Mouse (Mus musculus) lung, postnatal 36 days (tissue): ENCODE results near the gene Rgsl1.

Experiments used
- DNase-seq: peaks from one replicate; pipeline ENCODE4 v3.0.0; 2022; ENCODE audit warnings: mixed read lengths

Gene Rgsl1

GRCm38 (mm10) chr1:153739437-153740015 lies 104.4 kb downstream of the Rgsl1 start:
- DNase-seq: no peak

- no peak for DNase-seq
Observed at GRCm38 (mm10) chr1:153737101-153738085, 106.5 kb downstream of the Rgsl1 start.

- no peak for DNase-seq
Observed at GRCm38 (mm10) chr1:153736096-153736495, 107.8 kb downstream of the Rgsl1 start.

GRCm38 (mm10) chr1:153734866-153735265 lies 109.1 kb downstream of the Rgsl1 start:
- no peak for DNase-seq

- DNase-seq: no peak
Observed at GRCm38 (mm10) chr1:153733181-153733580, 110.8 kb downstream of the Rgsl1 start.

GRCm38 (mm10) chr1:153730671-153731070 lies 113.3 kb downstream of the Rgsl1 start:
- peak; percentile 47 for DNase-seq

GRCm38 (mm10) chr1:153729806-153730205 lies 114.1 kb downstream of the Rgsl1 start:
- no peak for DNase-seq
